9 mouse cellular contexts compared by ENCODE assay signal in the genomic region with DNA sequence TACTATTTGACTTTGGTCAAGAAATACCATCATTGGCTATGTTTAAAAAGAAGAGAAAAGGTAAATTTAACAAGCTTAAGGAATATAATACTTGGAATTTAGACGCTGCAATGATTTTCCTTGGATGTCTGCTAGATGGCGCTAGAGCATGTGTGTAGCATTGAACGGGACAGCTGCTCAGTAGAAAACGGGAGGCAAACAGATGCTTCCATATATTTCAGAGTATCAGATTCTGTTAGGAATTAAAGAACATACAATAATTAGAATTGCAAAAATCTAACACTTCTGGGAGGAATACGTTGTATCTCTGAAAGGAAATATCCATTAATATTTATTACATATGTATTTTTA.
DNase-seq lines count a peak whose midpoint lies in the region; ATAC-seq lines count a peak whose summit lies in the region.
"Had no signal": no experiment of that assay in that cellular context is flagged by ENCODE, and none has a peak within 500 bp of the region (broad histone marks: within the 10 kb centered on the region; RNA-seq: fewer than 3 reads in every experiment).

No protein-coding gene starts in this region.

- no peaks in the 10 kb centered on the region for H3K9me3 ChIP-seq in embryonic facial prominence, embryonic 10.5 days
- H3K9me3 ChIP-seq in neural tube, embryonic 15.5 days (replicated peaks) = no peaks in the 10 kb centered on the region
- H3K9me3 ChIP-seq: liver, embryonic 13.5 days had no signal

- H3K4me3 ChIP-seq in embryonic facial prominence, embryonic 10.5 days = peak overlapping the region; percentile 37; the same call in 1 of the 2 replicates
- H3K4me3 ChIP-seq in neural tube, embryonic 15.5 days (replicated peaks) = no peak overlapping the region
- H3K4me3 ChIP-seq: liver, embryonic 13.5 days had no signal

- H3K27ac ChIP-seq in embryonic facial prominence, embryonic 10.5 days (replicated peaks) = no peak overlapping the region
- no peak overlapping the region for H3K27ac ChIP-seq in neural tube, embryonic 15.5 days (replicated peaks)
- H3K27ac ChIP-seq: liver, embryonic 13.5 days had no signal

- peak; percentile 16 for DNase-seq in heart, adult 8-10 months (ENCODE audit: low spot score)
- no peak for DNase-seq in heart, postnatal 25 days (ENCODE audit: low spot score)
- peak; percentile 51 for DNase-seq in adrenal gland, postnatal 14 days
- peak; percentile 28 for DNase-seq in embryonic facial prominence, embryonic 10.5 days (ENCODE audit: low spot score)
- DNase-seq in heart, postnatal 4 days = peak; percentile 51
- DNase-seq in left cerebral cortex, postnatal 14 days (ENCODE audit: low spot score in 2 of 2) = peak; percentile 69 to 76
- no peak for DNase-seq in testis, postnatal 14 days (ENCODE audit: low spot score)
- DNase-seq: liver, embryonic 13.5 days had no signal

- intact Hi-C loops in heart, postnatal 25 days (cut with DNase I) = loop anchor here (5.0 kb wide), 3 partner anchors 110 to 230 kb away; no protein-coding TSS in a partner anchor
- intact Hi-C loops in left cerebral cortex, postnatal 14 days (cut with DNase I) = loop anchor here (1.0 to 10.0 kb wide), 2 partner anchors 231 to 307 kb away; no protein-coding TSS in a partner anchor

- 0 out of 2 replicates have a peak, but pooled peaks cover 4% of the 10 kb centered on the region for H3K4me1 ChIP-seq in embryonic facial prominence, embryonic 10.5 days
- no peaks in the 10 kb centered on the region for H3K4me1 ChIP-seq in neural tube, embryonic 15.5 days
- H3K4me1 ChIP-seq: liver, embryonic 13.5 days had no signal

- peak overlapping the region; percentile 53 for H3K4me2 ChIP-seq in neural tube, embryonic 15.5 days
- H3K4me2 ChIP-seq: liver, embryonic 13.5 days had no signal

- H3K9ac ChIP-seq in neural tube, embryonic 15.5 days (replicated peaks) = no peak overlapping the region
- H3K9ac ChIP-seq: liver, embryonic 13.5 days had no signal

- H3K36me3 ChIP-seq in embryonic facial prominence, embryonic 10.5 days (replicated peaks) = no peaks in the 10 kb centered on the region
- no peaks in the 10 kb centered on the region for H3K36me3 ChIP-seq in neural tube, embryonic 15.5 days
- H3K36me3 ChIP-seq: liver, embryonic 13.5 days had no signal

- ATAC-seq in neural tube, embryonic 15.5 days (ENCODE audit: low FRiP score) = peak; percentile 87

- 3% methylated on average over 5 of the region's 5 CpGs for WGBS in embryonic facial prominence, embryonic 10.5 days
- 6% methylated on average over 5 of the region's 5 CpGs for WGBS in neural tube, embryonic 15.5 days

- no peaks in the 10 kb centered on the region for H3K27me3 ChIP-seq in embryonic facial prominence, embryonic 10.5 days (replicated peaks; ENCODE audit: low read depth, poor library complexity, severe bottlenecking)
- H3K27me3 ChIP-seq in neural tube, embryonic 15.5 days (replicated peaks) = no peaks in the 10 kb centered on the region
- H3K27me3 ChIP-seq: liver, embryonic 13.5 days had no signal

Comparison
In these comparisons a context has a peak if more than half of its experiments do, and no peak if none do; other contexts are left out.
1. DNase-seq: peak in heart, adult 8-10 months (single experiment), adrenal gland, postnatal 14 days (single experiment), embryonic facial prominence, embryonic 10.5 days (single experiment), heart, postnatal 4 days (single experiment) and left cerebral cortex, postnatal 14 days (2 of 2); none in heart, postnatal 25 days (single experiment) and testis, postnatal 14 days (single experiment).